Mouse (Mus musculus): ENCODE data around the gene Phrf1. TPM values are rescaled to one million over a fixed set of nuclear protein-coding genes. Genes with fewer than 3 reads are reported as not detected.
A peak's percentile ranks its signal among the peaks of the same experiment; 100 is the strongest.

The Phrf1 gene
- polyA plus RNA-seq (2012; rRNA removed) = 29.3 and 31.4 TPM in 2 replicates

GRCm38 (mm10) chr7:141228279-141229067 lies at the start of gene Phrf1:
Gene Phrf1, plus strand, starts transcription at chr7:141228784.
- H3K36me3 ChIP-seq (ENCODE audit: control insufficient read depth, insufficient read depth, low read length) = peaks cover 6% of the 10 kb centered on the region
- TF ChIP-seq CTCF (IDR thresholded peaks at IDR 0.05; ENCODE audit: extremely low read depth, insufficient read depth, insufficient read length, insufficient replicate concordance) (peak; percentile 98), POLR2A (IDR thresholded peaks at IDR 0.05; ENCODE audit: low read depth, low read length) (no peak; the same call in 1 of the 2 replicates)
- H3K27me3 ChIP-seq (ENCODE audit: control insufficient read depth, insufficient read depth, low read length) = no peaks in the 10 kb centered on the region
- H3K4me3 ChIP-seq (ENCODE audit: extremely low read depth, insufficient read depth, insufficient read length) = peak within 1 kb of the TSS; percentile 89
- peaks cover 12% of the 10 kb centered on the region for H3K4me1 ChIP-seq (ENCODE audit: control insufficient read depth, insufficient read depth, insufficient read length)
- DNase-seq (ENCODE audit: low read depth in 1 of 2, low spot score in 2 of 2) = peak; percentile 83 to 90
- H3K27ac ChIP-seq (ENCODE audit: insufficient read depth, low read length) = peak within 1 kb of the TSS; percentile 98
- WGBS = under 1% methylated on average over 76 of the region's 76 CpGs

- Histone ChIP-seq H3K4me3 (ENCODE audit: extremely low read depth, insufficient read depth, insufficient read length) (no peak overlapping the region), H3K27me3 (ENCODE audit: control insufficient read depth, insufficient read depth, low read length) (no peaks in the 10 kb centered on the region), H3K4me1 (ENCODE audit: control insufficient read depth, insufficient read depth, insufficient read length) (peaks cover 4% of the 10 kb centered on the region; the same call in 1 of the 2 replicates), H3K27ac (ENCODE audit: insufficient read depth, low read length) (no peak overlapping the region), H3K36me3 (ENCODE audit: control insufficient read depth, insufficient read depth, low read length) (peaks cover 21% of the 10 kb centered on the region)
- no peak for TF ChIP-seq CTCF (IDR thresholded peaks at IDR 0.05; ENCODE audit: extremely low read depth, insufficient read depth, insufficient read length, insufficient replicate concordance)
- TF ChIP-seq POLR2A (IDR thresholded peaks at IDR 0.05; ENCODE audit: low read depth, low read length) = no peak
- 82% methylated on average over 3 of the region's 3 CpGs for WGBS
- no peak for DNase-seq (ENCODE audit: low read depth in 1 of 2, low spot score in 2 of 2)
These were observed 40.4 kb upstream of the Phrf1 start for GRCm38 (mm10) chr7:141188194-141188593.

GRCm38 (mm10) chr7:141188733-141189132 lies 39.9 kb upstream of the Phrf1 start:
- H3K4me1 ChIP-seq (ENCODE audit: control insufficient read depth, insufficient read depth, insufficient read length) = peaks cover 6% of the 10 kb centered on the region; the same call in 1 of the 2 replicates

GRCm38 (mm10) chr7:141190220-141190619 lies 38.4 kb upstream of the Phrf1 start:
- TF ChIP-seq POLR2A (IDR thresholded peaks at IDR 0.05; ENCODE audit: low read depth, low read length) (no peak), CTCF (IDR thresholded peaks at IDR 0.05; ENCODE audit: extremely low read depth, insufficient read depth, insufficient read length, insufficient replicate concordance) (no peak)
- no peak for DNase-seq (ENCODE audit: low read depth in 1 of 2, low spot score in 2 of 2)
- H3K36me3 ChIP-seq (ENCODE audit: control insufficient read depth, insufficient read depth, low read length) = peaks cover 21% of the 10 kb centered on the region
- peaks cover 9% of the 10 kb centered on the region; the same call in 1 of the 2 replicates for H3K4me1 ChIP-seq (ENCODE audit: control insufficient read depth, insufficient read depth, insufficient read length)
- no peaks in the 10 kb centered on the region for H3K27me3 ChIP-seq (ENCODE audit: control insufficient read depth, insufficient read depth, low read length)
- no peak overlapping the region for H3K4me3 ChIP-seq (ENCODE audit: extremely low read depth, insufficient read depth, insufficient read length)
- WGBS = 89% methylated on average over 3 of the region's 3 CpGs
- no peak overlapping the region for H3K27ac ChIP-seq (ENCODE audit: insufficient read depth, low read length)

More at GRCm38 (mm10) chr7:141188733-141189132, 39.9 kb upstream of the Phrf1 start:
- Histone ChIP-seq H3K36me3 (ENCODE audit: control insufficient read depth, insufficient read depth, low read length) (peaks cover 21% of the 10 kb centered on the region), H3K4me3 (ENCODE audit: extremely low read depth, insufficient read depth, insufficient read length) (no peak overlapping the region), H3K27me3 (ENCODE audit: control insufficient read depth, insufficient read depth, low read length) (no peaks in the 10 kb centered on the region), H3K27ac (ENCODE audit: insufficient read depth, low read length) (no peak overlapping the region)
- no peak for TF ChIP-seq POLR2A (IDR thresholded peaks at IDR 0.05; ENCODE audit: low read depth, low read length)
- TF ChIP-seq CTCF (IDR thresholded peaks at IDR 0.05; ENCODE audit: extremely low read depth, insufficient read depth, insufficient read length, insufficient replicate concordance) = no peak
- WGBS = 90% methylated on average over 3 of the region's 3 CpGs
- no peak for DNase-seq (ENCODE audit: low read depth in 1 of 2, low spot score in 2 of 2)

- Histone ChIP-seq H3K27me3 (ENCODE audit: control insufficient read depth, insufficient read depth, low read length) (no peaks in the 10 kb centered on the region), H3K4me3 (ENCODE audit: extremely low read depth, insufficient read depth, insufficient read length) (no peak overlapping the region), H3K4me1 (ENCODE audit: control insufficient read depth, insufficient read depth, insufficient read length) (peaks cover 9% of the 10 kb centered on the region; the same call in 1 of the 2 replicates), H3K27ac (ENCODE audit: insufficient read depth, low read length) (no peak overlapping the region), H3K36me3 (ENCODE audit: control insufficient read depth, insufficient read depth, low read length) (peaks cover 21% of the 10 kb centered on the region)
- DNase-seq (ENCODE audit: low read depth in 1 of 2, low spot score in 2 of 2) = no peak
- TF ChIP-seq POLR2A (IDR thresholded peaks at IDR 0.05; ENCODE audit: low read depth, low read length) (no peak), CTCF (IDR thresholded peaks at IDR 0.05; ENCODE audit: extremely low read depth, insufficient read depth, insufficient read length, insufficient replicate concordance) (no peak)
- WGBS = 95% methylated on average over 14 of the region's 14 CpGs
These were observed 37.5 kb upstream of the Phrf1 start for GRCm38 (mm10) chr7:141191036-141191435.

- Histone ChIP-seq H3K27me3 (ENCODE audit: control insufficient read depth, insufficient read depth, low read length) (no peaks in the 10 kb centered on the region), H3K4me1 (ENCODE audit: control insufficient read depth, insufficient read depth, insufficient read length) (peaks cover 9% of the 10 kb centered on the region; the same call in 1 of the 2 replicates), H3K4me3 (ENCODE audit: extremely low read depth, insufficient read depth, insufficient read length) (no peak overlapping the region), H3K36me3 (ENCODE audit: control insufficient read depth, insufficient read depth, low read length) (peaks cover 21% of the 10 kb centered on the region), H3K27ac (ENCODE audit: insufficient read depth, low read length) (no peak overlapping the region)
- TF ChIP-seq CTCF (IDR thresholded peaks at IDR 0.05; ENCODE audit: extremely low read depth, insufficient read depth, insufficient read length, insufficient replicate concordance) (no peak), POLR2A (IDR thresholded peaks at IDR 0.05; ENCODE audit: low read depth, low read length) (no peak)
- no peak for DNase-seq (ENCODE audit: low read depth in 1 of 2, low spot score in 2 of 2)
- 95% methylated on average over 24 of the region's 24 CpGs for WGBS
These were observed 36.5 kb upstream of the Phrf1 start for GRCm38 (mm10) chr7:141191796-141192685.
